Mouse (Mus musculus) MEL (cell line): ENCODE measurements at regions not wholly inside any gene's neighbourhood (a gene's known extent, or its start where the extent isn't known, plus 50 kb on each side); places are given as distances from the start of the nearest gene placed in this dataset.

Experiments
- CTCF ChIP-seq, 3 experiments: IDR thresholded peaks in 2 of 3; conservative IDR thresholded peaks in 1 of 3; 2 replicates each; pipeline ENCODE4 v1.5.1; 2011 to 2012; ENCODE audit warnings: low read length in 3 of 3, low read depth in 2 of 3, mild to moderate bottlenecking in 2 of 3, improper control_type of control experiment in 1 of 3, inconsistent platforms in 1 of 3, mixed read lengths in 1 of 3, moderate library complexity in 1 of 3; ENCODE audit not compliant: control insufficient read depth in 1 of 3, insufficient read depth in 1 of 3, poor library complexity in 1 of 3, severe bottlenecking in 1 of 3
- EP300 ChIP-seq, 2 experiments: IDR thresholded peaks; 2 replicates each; pipeline ENCODE4 v1.6.1; 2011; ENCODE audit warnings: improper control_type of control experiment in 2 of 2, low read length in 2 of 2, low read depth in 1 of 2, mild to moderate bottlenecking in 1 of 2
- POLR2AphosphoS5 ChIP-seq: IDR thresholded peaks from 2 replicates; pipeline ENCODE4 v1.6.1; 2012; ENCODE audit warnings: low read depth, borderline replicate concordance, mild to moderate bottlenecking, inconsistent platforms, low read length, moderate library complexity, mixed read lengths
- UBTF ChIP-seq: IDR thresholded peaks from 2 replicates; pipeline ENCODE4 v1.6.1; 2012; ENCODE audit warnings: low read depth, mild to moderate bottlenecking, inconsistent platforms, low read length, improper control_type of control experiment, moderate library complexity, borderline replicate concordance; ENCODE audit not compliant: insufficient read depth

DNA sequence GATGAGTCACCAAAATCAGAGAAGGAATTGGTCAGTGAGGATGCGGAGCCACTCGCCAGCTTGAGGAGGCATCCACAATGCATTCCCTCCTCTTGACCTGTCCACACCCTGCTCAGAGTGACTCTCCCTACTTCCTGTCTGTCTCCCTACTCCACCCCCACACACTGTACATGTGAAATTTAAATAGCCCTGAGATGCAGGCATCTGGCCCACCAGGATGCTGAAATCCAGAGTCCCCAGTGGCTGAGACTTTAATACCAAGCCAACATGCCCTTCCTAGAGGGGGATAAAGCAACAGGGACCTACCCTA lies 201.6 kb upstream of the Sfswap start:
- TF ChIP-seq CTCF (IDR thresholded peaks at IDR 0.05 in 2 of 3, conservative IDR thresholded peaks at IDR 0.05 in 1 of 3; ENCODE audit: control insufficient read depth in 1 of 3, insufficient read depth in 1 of 3, low read depth in 2 of 3, low read length in 3 of 3, poor library complexity in 1 of 3, severe bottlenecking in 1 of 3) (no peak), UBTF (no peak), EP300 (IDR thresholded peaks at IDR 0.05; ENCODE audit: low read depth in 1 of 2, low read length in 2 of 2) (no peak), POLR2AphosphoS5 (no peak)
